Mouse (Mus musculus): ENCODE measurements around the gene Naalad2.
"Not testable (repeated sequence)": the region's sequence is repeated elsewhere in the genome, so short reads cannot be mapped to it uniquely, and the experiment has no call there.

The Naalad2 gene

GRCm38 (mm10) chr9:18402895-18403294 lies at the start of gene Naalad2:
Naalad2 (minus strand) TSS chr9:18402995.
- not testable (repeated sequence) for DNase-seq (ENCODE audit: low read depth, low spot score)

- DNase-seq (ENCODE audit: low read depth, low spot score) = no peak
These were observed 28.9 kb upstream of the Naalad2 start for GRCm38 (mm10) chr9:18431687-18432086.

- DNase-seq (ENCODE audit: low read depth, low spot score) = no peak
These were observed 27.6 kb upstream of the Naalad2 start, which contains the start of gene Mbd3l2 for GRCm38 (mm10) chr9:18430354-18430753. Mbd3l2 (plus strand) TSS chr9:18430654.

- not testable (repeated sequence) for DNase-seq (ENCODE audit: low read depth, low spot score)
These were observed 9.6 kb upstream of the Naalad2 start for GRCm38 (mm10) chr9:18412371-18412770.

- DNase-seq (ENCODE audit: low read depth, low spot score) = no peak
These were observed 1.3 kb upstream of the Naalad2 start, which contains the start of gene Ubtfl1 for GRCm38 (mm10) chr9:18404118-18404517. Ubtfl1 (plus strand) TSS chr9:18404418.

- DNase-seq (ENCODE audit: low read depth, low spot score) = no peak
These were observed 3.2 kb downstream of the Naalad2 start for GRCm38 (mm10) chr9:18399629-18400028.

- no peak for DNase-seq (ENCODE audit: low read depth, low spot score)
These were observed 17.0 kb downstream of the Naalad2 start for GRCm38 (mm10) chr9:18385782-18386181.

- DNase-seq (ENCODE audit: low read depth, low spot score) = not testable (repeated sequence)
These were observed 29.8 kb downstream of the Naalad2 start for GRCm38 (mm10) chr9:18373026-18373425.

GRCm38 (mm10) chr9:18319990-18320389 lies 82.8 kb downstream of the Naalad2 start:
- DNase-seq (ENCODE audit: low read depth, low spot score) = no peak

- DNase-seq (ENCODE audit: low read depth, low spot score) = no peak
These were observed 104.5 kb downstream of the Naalad2 start for GRCm38 (mm10) chr9:18298301-18298700.

- no peak for DNase-seq (ENCODE audit: low read depth, low spot score)
These were observed 109.6 kb downstream of the Naalad2 start for GRCm38 (mm10) chr9:18293026-18293781.

- DNase-seq (ENCODE audit: low read depth, low spot score) = no peak
These were observed 110.3 kb downstream of the Naalad2 start for GRCm38 (mm10) chr9:18292443-18292922.

GRCm38 (mm10) chr9:18291571-18292429 lies 111.0 kb downstream of the Naalad2 start, which contains the start of gene Chordc1:
Chordc1 (plus strand) TSS chr9:18292125.
- DNase-seq (ENCODE audit: low read depth, low spot score) = peak; percentile 96

- not testable (repeated sequence) for DNase-seq (ENCODE audit: low read depth, low spot score)
These were observed 124.1 kb downstream of the Naalad2 start for GRCm38 (mm10) chr9:18278693-18279092.

- DNase-seq (ENCODE audit: low read depth, low spot score) = no peak
These were observed 125.3 kb downstream of the Naalad2 start for GRCm38 (mm10) chr9:18277497-18277896.

- no peak for DNase-seq (ENCODE audit: low read depth, low spot score)
These were observed 126.0 kb downstream of the Naalad2 start for GRCm38 (mm10) chr9:18276844-18277243.

GRCm38 (mm10) chr9:18275901-18276300 lies 126.9 kb downstream of the Naalad2 start:
- DNase-seq (ENCODE audit: low read depth, low spot score) = no peak

Measured in retina, postnatal 7 days (tissue).